Mouse (Mus musculus) liver, adult 2 months (tissue): ENCODE results near the gene Trmt61a. TPM values are rescaled to one million over a fixed set of nuclear protein-coding genes. Genes with fewer than 3 reads are reported as not detected.

ENCODE experiments used
- DNase-seq: peaks from one replicate; pipeline ENCODE4 v3.0.0-alpha.2; 2011; ENCODE audit warnings: low read depth, low spot score; ENCODE audit errors: extremely low read depth
- H3K27ac ChIP-seq: fragments of 200-500 bp; replicated peaks from 2 replicates; pipeline ENCODE4 v1.5.1; 2012; ENCODE audit warnings: low read depth, mild to moderate bottlenecking, control low read depth, inconsistent platforms, low read length; ENCODE audit not compliant: insufficient read depth
- H3K27me3 ChIP-seq: fragments of 200-500 bp; 2 replicates; pipeline ENCODE4 v1.6.1; 2012; ENCODE audit warnings: mild to moderate bottlenecking, moderate library complexity, low read length, inconsistent platforms; ENCODE audit not compliant: control insufficient read depth, insufficient read depth
- H3K36me3 ChIP-seq: fragments of 200-500 bp; 2 replicates; pipeline ENCODE4 v1.6.1; 2012; ENCODE audit warnings: low read length, inconsistent platforms; ENCODE audit not compliant: control insufficient read depth, insufficient read depth
- H3K4me1 ChIP-seq: fragments of 200-500 bp; 2 replicates; pipeline ENCODE4 v1.6.1; 2011; ENCODE audit warnings: low read length; ENCODE audit not compliant: control insufficient read depth, insufficient read depth
- H3K4me3 ChIP-seq: fragments of 200-500 bp; 2 replicates; pipeline ENCODE4 v1.5.1; 2011; ENCODE audit warnings: low read depth, mild to moderate bottlenecking, control low read depth, low read length, moderate library complexity; ENCODE audit not compliant: insufficient read depth
- H3K79me2 ChIP-seq: fragments of 200-500 bp; 2 replicates; pipeline ENCODE4 v1.6.1; 2012; ENCODE audit warnings: inconsistent platforms, mild to moderate bottlenecking, low read length, moderate library complexity; ENCODE audit not compliant: control insufficient read depth, insufficient read depth
- H3K9ac ChIP-seq: fragments of 200-500 bp; 2 replicates; pipeline ENCODE4 v1.6.1; 2012; ENCODE audit warnings: low read depth, mild to moderate bottlenecking, control low read depth, inconsistent platforms, low read length
- CTCF ChIP-seq: fragments of 200-500 bp; IDR thresholded peaks from 2 replicates; pipeline ENCODE4 v1.5.1; 2011; ENCODE audit warnings: low read depth, low read length, control low read depth
- POLR2A ChIP-seq: fragments of 200-500 bp; IDR thresholded peaks from 2 replicates; pipeline ENCODE4 v1.6.1; 2011; ENCODE audit warnings: low read length, control low read depth; ENCODE audit not compliant: insufficient read depth; ENCODE audit errors: extremely low read depth
- WGBS: fragments of 180-500 bp; shearing (Covaris S2); methylation state at CpG from one replicate; pipeline ENCODE4 v1.1.7; 2018; 5-methylcytosine and 5-hydroxymethylcytosine counted together
- polyA plus RNA-seq: library from polyadenylated mRNA; depleted of rRNA; stranded (reverse); fragments of >200 nt; gene quantifications from 2 replicates; pipeline ENCODE4 v1.2.3, GENCODE M21; 2012; rRNA removed
- total RNA-seq: library from RNA; depleted of rRNA; stranded (reverse); fragments of >200 nt; gene quantifications from 2 replicates; pipeline ENCODE4 v1.2.3, GENCODE M21; 2014; rRNA removed

The Trmt61a gene
- total and polyA plus RNA-seq, 2 experiments = 2.3 to 33.1 TPM

DNA sequence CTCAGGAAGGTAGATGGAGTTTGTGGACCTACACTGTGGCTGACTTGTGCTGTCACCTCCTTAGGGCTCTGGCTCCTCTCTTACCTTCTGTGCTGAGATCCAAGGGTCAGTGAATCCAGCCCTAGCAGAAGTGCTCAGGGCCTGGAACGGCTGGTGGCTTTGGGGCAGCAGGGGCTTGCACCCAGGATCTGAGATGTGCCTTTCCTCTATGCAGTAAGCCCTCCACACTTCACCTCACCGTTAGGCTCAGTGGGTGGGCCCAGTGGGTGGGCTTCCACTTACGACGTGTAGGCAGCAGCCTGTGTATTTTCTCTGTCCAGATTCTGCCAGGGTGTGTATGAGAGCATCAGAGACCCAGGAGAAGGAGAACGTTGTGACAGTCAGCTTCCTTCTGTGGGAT is 55.0 kb downstream of the Trmt61a start:
- DNase-seq = no peak
- no peaks in the 10 kb centered on the region for H3K36me3 ChIP-seq
- 81% methylated on average over 5 of the region's 5 CpGs for WGBS
- H3K9ac ChIP-seq = no peak overlapping the region
- no peaks in the 10 kb centered on the region for H3K27me3 ChIP-seq
- TF ChIP-seq POLR2A (no peak), CTCF (no peak)
- no peak overlapping the region for H3K4me3 ChIP-seq
- no peak overlapping the region for H3K27ac ChIP-seq
- H3K79me2 ChIP-seq = no peaks in the 10 kb centered on the region
- H3K4me1 ChIP-seq = no peaks in the 10 kb centered on the region

Other genes with a start within 250 kb of the Trmt61a start
- 10.0 and 14.6 TPM in 2 replicates for gene Tnfaip2, start 235.6 kb upstream of the Trmt61a start, total RNA-seq
- 28.9 and 29.1 TPM in 2 replicates for gene Tnfaip2, start 235.6 kb upstream of the Trmt61a start, polyA plus RNA-seq
- gene Gm266, start 192.3 kb upstream of the Trmt61a start, total RNA-seq = not detected in 2 replicates
- not detected in 2 replicates for gene Gm266, start 192.3 kb upstream of the Trmt61a start, polyA plus RNA-seq
- gene Eif5, start 140.1 kb upstream of the Trmt61a start, total RNA-seq = 94.2 and 121 TPM in 2 replicates
- gene Eif5, start 140.1 kb upstream of the Trmt61a start, polyA plus RNA-seq = 93.7 and 96.3 TPM in 2 replicates
- gene Mark3, start 103.6 kb upstream of the Trmt61a start, total RNA-seq = 26.4 and 30.9 TPM in 2 replicates
- 14.3 and 15.9 TPM in 2 replicates for gene Mark3, start 103.6 kb upstream of the Trmt61a start, polyA plus RNA-seq
- 9.7 and 9.9 TPM in 2 replicates for gene Ckb, start 5.8 kb upstream of the Trmt61a start, total RNA-seq
- gene Ckb, start 5.8 kb upstream of the Trmt61a start, polyA plus RNA-seq = 15.3 and 17.8 TPM in 2 replicates
- gene Bag5, start 35.2 kb downstream of the Trmt61a start, total RNA-seq = 9.5 and 10.1 TPM in 2 replicates
- 6.7 and 7.7 TPM in 2 replicates for gene Bag5, start 35.2 kb downstream of the Trmt61a start, polyA plus RNA-seq
- 21.3 and 24.3 TPM in 2 replicates for gene Apopt1, start 35.2 kb downstream of the Trmt61a start, total RNA-seq
- 58.2 and 78.4 TPM in 2 replicates for gene Apopt1, start 35.2 kb downstream of the Trmt61a start, polyA plus RNA-seq
- gene Klc1, start 80.7 kb downstream of the Trmt61a start, total RNA-seq = 15.3 and 18.8 TPM in 2 replicates
- gene Klc1, start 80.7 kb downstream of the Trmt61a start, polyA plus RNA-seq = 11.7 and 17.4 TPM in 2 replicates
- gene Xrcc3, start 135.8 kb downstream of the Trmt61a start, total RNA-seq = 1.1 and 2.6 TPM in 2 replicates
- gene Xrcc3, start 135.8 kb downstream of the Trmt61a start, polyA plus RNA-seq = 4.4 and 4.6 TPM in 2 replicates
- gene Zfyve21, start 136.1 kb downstream of the Trmt61a start, total RNA-seq = 63.3 and 75.6 TPM in 2 replicates
- gene Zfyve21, start 136.1 kb downstream of the Trmt61a start, polyA plus RNA-seq = 65.5 and 72.8 TPM in 2 replicates
- 2.9 and 4.2 TPM in 2 replicates for gene Ppp1r13b, start 230.0 kb downstream of the Trmt61a start, total RNA-seq
- 4.5 and 5.4 TPM in 2 replicates for gene Ppp1r13b, start 230.0 kb downstream of the Trmt61a start, polyA plus RNA-seq